Mouse (Mus musculus) ES-Bruce4 (cell line): Measurements from ENCODE around the gene Grap.

ENCODE experiments used
- CTCF ChIP-seq: IDR thresholded peaks from one replicate; pipeline ENCODE4 v1.8.1; 2011; ENCODE audit warnings: low read depth, low read length
- POLR2A ChIP-seq: IDR thresholded peaks from one replicate; pipeline ENCODE4 v1.8.1; 2011; ENCODE audit warnings: low read length; ENCODE audit not compliant: insufficient read depth

DNA sequence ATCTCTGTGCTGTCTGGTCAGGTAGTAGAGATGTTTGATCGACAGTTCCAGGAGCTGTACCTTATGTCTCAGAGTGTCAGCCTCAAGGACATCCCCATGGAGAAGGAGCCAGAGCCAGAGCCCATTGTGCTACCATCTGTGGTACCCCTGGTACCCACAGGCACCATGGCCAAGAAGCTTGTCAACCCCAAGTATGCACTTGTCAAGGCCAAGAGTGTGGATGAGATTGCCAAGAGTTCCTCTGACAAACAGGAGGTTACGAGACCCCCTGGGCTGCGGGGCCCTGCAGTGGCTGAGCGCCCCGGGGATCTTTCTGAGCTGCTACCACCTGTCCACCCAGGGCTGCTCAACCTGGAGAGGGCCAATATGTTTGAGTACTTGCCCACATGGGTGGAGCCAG lies 49.4 kb downstream of the Grap start:
- no peak for TF ChIP-seq POLR2A
- TF ChIP-seq CTCF: no peak
